In the genomic region with DNA sequence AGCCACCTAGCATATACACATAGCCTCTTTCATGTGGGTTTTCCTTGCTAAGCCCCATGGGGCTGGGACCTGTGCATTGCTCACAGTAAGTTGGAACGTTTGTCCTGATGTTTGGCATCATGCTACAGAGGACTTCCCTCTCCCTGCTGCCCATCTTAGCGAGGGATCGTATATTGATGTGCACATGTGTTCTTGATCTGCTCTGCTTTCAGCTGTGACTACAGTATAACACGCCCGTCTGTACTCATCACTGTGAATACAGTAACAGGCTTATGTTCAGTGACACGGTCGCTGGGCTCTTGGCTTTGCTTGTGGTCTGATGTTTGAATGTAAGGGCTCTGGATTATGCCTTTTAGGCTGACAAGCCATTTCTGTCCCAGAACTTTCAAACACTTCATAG, we compare ENCODE assay signal across 26 mouse cellular contexts.
"Had no signal": no experiment of that assay in that cellular context is flagged by ENCODE, and none has a peak within 500 bp of the region (broad histone marks: within the 10 kb centered on the region; RNA-seq: fewer than 3 reads in every experiment).

No protein-coding gene starts in this region.

- H3K36me3 ChIP-seq: hindbrain, embryonic 12.5 days; limb, embryonic 15.5 days had no signal

- H3K4me2 ChIP-seq: heart, embryonic 11.5 days; heart, embryonic 13.5 days; heart, embryonic 15.5 days; hindbrain, embryonic 12.5 days; hindbrain, embryonic 14.5 days; kidney, embryonic 15.5 days; limb, embryonic 13.5 days; limb, embryonic 15.5 days; liver, embryonic 12.5 days had no signal

- H3K9ac ChIP-seq: heart, embryonic 13.5 days; heart, embryonic 15.5 days; hindbrain, embryonic 12.5 days; hindbrain, embryonic 14.5 days; kidney, embryonic 15.5 days; limb, embryonic 13.5 days; limb, embryonic 15.5 days; liver, embryonic 12.5 days; liver, embryonic 14.5 days had no signal

- H3K9me3 ChIP-seq: heart, embryonic 15.5 days; hindbrain, embryonic 12.5 days; kidney, embryonic 15.5 days; limb, embryonic 13.5 days; limb, embryonic 15.5 days; liver, embryonic 12.5 days had no signal

- H3K27ac ChIP-seq: heart, embryonic 13.5 days; heart, embryonic 15.5 days; hindbrain, embryonic 10.5 days; hindbrain, embryonic 12.5 days; hindbrain, embryonic 14.5 days; hindbrain, postnatal 0 days; kidney, embryonic 15.5 days; kidney, postnatal 0 days; limb, embryonic 13.5 days; limb, embryonic 15.5 days; liver, embryonic 12.5 days; liver, embryonic 14.5 days had no signal

- H3K4me1 ChIP-seq: hindbrain, embryonic 10.5 days; hindbrain, embryonic 12.5 days; kidney, embryonic 15.5 days; liver, embryonic 12.5 days had no signal

- H3K4me3 ChIP-seq: heart, adult 2 months; heart, embryonic 13.5 days; heart, embryonic 15.5 days; hindbrain, embryonic 10.5 days; hindbrain, embryonic 12.5 days; kidney, embryonic 15.5 days; limb, embryonic 13.5 days; limb, embryonic 15.5 days; liver, embryonic 12.5 days had no signal

- DNase-seq: gastrocnemius, postnatal 25 days; heart, adult 2 months; heart, postnatal 14 days; heart, postnatal 4 days; kidney, adult 11 months; kidney, adult 2 months; kidney, adult 9 months; kidney, postnatal 14 days; kidney, postnatal 36 days; layer of hippocampus, adult 9-11 months; layer of hippocampus, postnatal 36 days; left cerebral cortex, postnatal 4 days had no signal

- ATAC-seq: hindbrain, postnatal 0 days; intestine, embryonic 16.5 days; liver, embryonic 12.5 days had no signal

- H3K27me3 ChIP-seq: heart, embryonic 13.5 days; heart, embryonic 15.5 days; hindbrain, embryonic 12.5 days; kidney, embryonic 15.5 days; limb, embryonic 13.5 days; limb, embryonic 15.5 days; liver, embryonic 12.5 days had no signal
